Comparison of ENCODE assay signal across 9 mouse cellular contexts in genomic region chr7:105952408-105952807, GRCm38 (mm10). TPM values are rescaled to one million over a fixed set of nuclear protein-coding genes. Genes with fewer than 3 reads are reported as not detected.
DNase-seq lines count a peak whose midpoint lies in the region; ATAC-seq and TF ChIP-seq lines count a peak whose summit lies in the region.
"Not testable (repeated sequence)": the region's sequence is repeated elsewhere in the genome, so short reads cannot be mapped to it uniquely, and the experiment has no call there.
"Had no signal": no experiment of that assay in that cellular context is flagged by ENCODE, and none has a peak within 500 bp of the region (broad histone marks: within the 10 kb centered on the region; RNA-seq: fewer than 3 reads in every experiment).

No protein-coding gene starts in this region.

- not testable (repeated sequence) for H3K4me2 ChIP-seq in forebrain, postnatal 0 days (ENCODE audit: low read depth); hindbrain, embryonic 16.5 days (ENCODE audit: low read length); kidney, embryonic 15.5 days; liver, embryonic 13.5 days

- H3K27ac ChIP-seq in forebrain, postnatal 0 days (ENCODE audit: low read depth, low read length); hindbrain, embryonic 16.5 days (ENCODE audit: low read depth, low read length); kidney, embryonic 15.5 days; liver, embryonic 13.5 days: not testable (repeated sequence)

- H3K9ac ChIP-seq in forebrain, postnatal 0 days; hindbrain, embryonic 16.5 days (ENCODE audit: low read depth, low read length); kidney, embryonic 15.5 days; liver, embryonic 13.5 days: not testable (repeated sequence)

- not testable (repeated sequence) for TF ChIP-seq CTCF in forebrain, postnatal 0 days (IDR thresholded peaks at IDR 0.05; ENCODE audit: low read depth)

- H3K4me3 ChIP-seq in forebrain, postnatal 0 days (ENCODE audit: low read depth, low read length); hindbrain, embryonic 16.5 days (ENCODE audit: low read length); kidney, embryonic 15.5 days (replicated peaks); liver, embryonic 13.5 days (replicated peaks): not testable (repeated sequence)

- H3K9me3 ChIP-seq in forebrain, postnatal 0 days (ENCODE audit: low read length); hindbrain, embryonic 16.5 days (ENCODE audit: control insufficient read depth, low read length); kidney, embryonic 15.5 days (replicated peaks); liver, embryonic 13.5 days (replicated peaks): not testable (repeated sequence)

- not testable (repeated sequence) for H3K36me3 ChIP-seq in forebrain, postnatal 0 days (ENCODE audit: insufficient read depth); hindbrain, embryonic 16.5 days (ENCODE audit: control insufficient read depth, insufficient read depth, low read length); kidney, embryonic 15.5 days; liver, embryonic 13.5 days

- WGBS in forebrain, postnatal 0 days, result no CpG with 5 or more reads among the region's 5 CpGs
- WGBS in hindbrain, embryonic 16.5 days, result no CpG with 5 or more reads among the region's 5 CpGs
- no CpG with 5 or more reads among the region's 5 CpGs for WGBS in kidney, embryonic 15.5 days
- no CpG with 5 or more reads among the region's 5 CpGs for WGBS in liver, embryonic 13.5 days (ENCODE audit: insufficient replicate concordance)

- H3K4me1 ChIP-seq in forebrain, postnatal 0 days (ENCODE audit: insufficient read depth); hindbrain, embryonic 16.5 days (ENCODE audit: control insufficient read depth, insufficient read depth, low read depth, low read length); kidney, embryonic 15.5 days; liver, embryonic 13.5 days (replicated peaks): not testable (repeated sequence)

- H3K27me3 ChIP-seq in forebrain, postnatal 0 days (ENCODE audit: insufficient read depth, low read length); hindbrain, embryonic 16.5 days (replicated peaks; ENCODE audit: control insufficient read depth, insufficient read depth, low read length); kidney, embryonic 15.5 days; liver, embryonic 13.5 days: not testable (repeated sequence)

- peak; percentile 86 for ATAC-seq in erythroblast, adult 5-6 weeks (replicated peaks; ENCODE audit: low FRiP score, poor library complexity, severe bottlenecking)
- ATAC-seq in forebrain, postnatal 0 days, result peak; percentile 45; the same call in 1 of the 2 replicates
- 0 out of 2 replicates have a peak, but pooled peaks have one; percentile 48 for ATAC-seq in hindbrain, embryonic 16.5 days
- ATAC-seq in kidney, embryonic 15.5 days (replicated peaks; ENCODE audit: low FRiP score), result peak; percentile 58; the same call in 1 of the 2 replicates
- ATAC-seq in liver, embryonic 13.5 days (ENCODE audit: low read depth), result peak; percentile 76
- ATAC-seq in megakaryocyte, adult 5-6 weeks (ENCODE audit: poor library complexity, severe bottlenecking), result peak; percentile 69
- ATAC-seq in monocyte, adult 5-6 weeks (replicated peaks; ENCODE audit: insufficient number of reproducible peaks, low FRiP score, low TSS enrichment, poor library complexity, severe bottlenecking), result peak; percentile 84

- DNase-seq in forebrain, postnatal 0 days; liver, embryonic 13.5 days: not testable (repeated sequence)

RNA-seq across cellular contexts. Expression of gene Gm4070, which starts 1.4 kb away (rescaled TPM):
- 3.5 and 25.7 TPM in 2 replicates for total RNA-seq in erythroblast, adult 5-6 weeks (2015; ENCODE audit: low replicate concordance)
- 62.9 and 169 TPM in 2 replicates for total RNA-seq in erythroblast, adult 5-6 weeks (2017; ENCODE audit: low replicate concordance)
- total RNA-seq in forebrain, postnatal 0 days (2014; rRNA removed), result 0.48 and 0.92 TPM in 2 replicates
- polyA plus RNA-seq in forebrain, postnatal 0 days (2015; fragmentation: Nextera tagmentation; extraction: Ambion mirVana), result 0.28 TPM in 1 of 2 replicates, not detected in the other
- 0.19 TPM in 1 of 2 replicates, not detected in the other for polyA plus RNA-seq in hindbrain, embryonic 16.5 days (2015; fragmentation: Nextera tagmentation; extraction: Ambion mirVana)
- 0.50 and 0.66 TPM in 2 replicates for polyA plus RNA-seq in kidney, embryonic 15.5 days (2015; fragmentation: Nextera tagmentation; extraction: Ambion mirVana)
- polyA plus RNA-seq in liver, embryonic 13.5 days (2015; fragmentation: Nextera tagmentation; extraction: Ambion mirVana), result 0.29 and 0.68 TPM in 2 replicates
- total RNA-seq in megakaryocyte, adult 5-6 weeks (2015), result 94.8 and 106 TPM in 2 replicates
- total RNA-seq in megakaryocyte, adult 5-6 weeks (2017), result 423 and 519 TPM in 2 replicates
- total RNA-seq in monocyte, adult 5-6 weeks (2017), result 401 to 1,201 TPM (median 560 TPM) in 3 replicates
- polyA plus RNA-seq: embryonic facial prominence, embryonic 12.5 days; midbrain, embryonic 16.5 days had no signal
